Mouse (Mus musculus) liver, embryonic 18 days (tissue): ENCODE data around the gene Dyrk2. TPM values are rescaled to one million over a fixed set of nuclear protein-coding genes. Genes with fewer than 3 reads are reported as not detected.

Experiments used
- polyA plus RNA-seq: library from polyadenylated mRNA; depleted of rRNA; stranded (reverse); fragments of >200 nt; gene quantifications from 2 replicates; pipeline ENCODE4 v1.2.3, GENCODE M21; 2012; rRNA removed

The Dyrk2 gene
- polyA plus RNA-seq = 6.3 and 8.3 TPM in 2 replicates

DNA sequence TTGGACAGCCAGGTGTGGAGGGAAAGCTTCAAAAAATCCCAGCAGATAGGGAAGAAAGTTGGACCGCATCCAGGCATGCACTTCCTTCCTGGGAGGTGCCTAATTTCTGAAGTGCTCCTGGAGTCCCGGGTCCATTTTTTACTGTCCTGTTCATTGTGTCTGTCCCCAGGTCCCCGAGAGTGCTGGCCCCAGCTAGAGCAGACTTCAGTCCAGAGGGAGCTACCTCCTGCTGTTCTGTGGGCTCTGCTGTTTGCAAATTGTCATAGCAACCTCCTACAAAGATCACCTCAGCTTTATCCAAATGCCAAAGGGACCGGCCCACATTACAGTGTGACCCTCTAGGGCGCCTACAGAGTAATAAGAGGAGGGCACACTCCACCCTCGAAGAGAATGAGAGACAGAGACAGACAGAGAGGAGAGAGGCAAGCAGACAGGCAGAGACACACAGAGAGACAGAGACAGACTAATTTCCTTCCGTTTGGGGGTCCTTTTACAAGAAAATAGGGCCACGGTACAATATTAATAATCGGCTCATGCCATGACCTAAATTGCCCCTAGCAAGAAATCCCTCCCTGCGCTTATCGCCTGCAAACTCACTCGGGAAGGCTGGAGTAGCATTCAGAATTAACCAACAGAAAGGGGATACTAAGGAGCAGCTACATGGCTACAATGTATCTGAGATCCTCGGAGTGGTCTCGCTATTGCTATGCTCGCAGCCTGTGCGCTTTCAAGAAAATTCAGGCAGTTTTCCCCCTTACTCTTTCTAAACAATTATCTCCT is at the start of gene Dyrk2:
Gene Dyrk2, minus strand, starts transcription at position 9 of the 780 bp plus-strand sequence.

